Mouse (Mus musculus) midbrain, embryonic 15.5 days (tissue): ENCODE measurements around the gene Usp2. TPM values are rescaled to one million over a fixed set of nuclear protein-coding genes. Genes with fewer than 3 reads are reported as not detected.

Experiments used
- ATAC-seq: fragments of 200-750 bp; cut with Nextera tagmentation; replicated peaks from 2 replicates; pipeline ENCODE4 v1.8.0; 2017; ENCODE audit warnings: moderate TSS enrichment
- H3K27ac ChIP-seq: fragments of 300-500 bp; sonication (generic); 2 replicates; pipeline ENCODE4 v1.5.1; 2015; ENCODE audit warnings: mild to moderate bottlenecking, inconsistent platforms
- H3K27me3 ChIP-seq: fragments of 300-500 bp; sonication (generic); replicated peaks from 2 replicates; pipeline ENCODE4 v1.6.1; 2015; ENCODE audit warnings: inconsistent platforms
- H3K36me3 ChIP-seq: fragments of 300-500 bp; sonication (generic); replicated peaks from 2 replicates; pipeline ENCODE4 v1.6.1; 2015; ENCODE audit warnings: inconsistent platforms
- H3K4me1 ChIP-seq: fragments of 300-500 bp; sonication (generic); 2 replicates; pipeline ENCODE4 v1.6.1; 2015; ENCODE audit warnings: inconsistent platforms
- H3K4me2 ChIP-seq: fragments of 300-500 bp; sonication (generic); 2 replicates; pipeline ENCODE4 v1.6.1; 2015; ENCODE audit warnings: inconsistent platforms, mild to moderate bottlenecking, moderate library complexity
- H3K4me3 ChIP-seq: fragments of 300-500 bp; sonication (generic); 2 replicates; pipeline ENCODE4 v1.5.1; 2015; ENCODE audit warnings: mild to moderate bottlenecking, inconsistent platforms
- H3K9ac ChIP-seq: fragments of 300-500 bp; sonication (generic); 2 replicates; pipeline ENCODE4 v1.6.1; 2015; ENCODE audit warnings: mild to moderate bottlenecking, inconsistent platforms
- H3K9me3 ChIP-seq: fragments of 300-500 bp; sonication (generic); 2 replicates; pipeline ENCODE4 v1.6.1; 2016; ENCODE audit warnings: inconsistent platforms
- WGBS: fragments of 180-500 bp; shearing (Covaris S2); methylation state at CpG from one replicate; pipeline ENCODE4 v1.1.7; 2015; ENCODE audit warnings: mixed read lengths; 5-methylcytosine and 5-hydroxymethylcytosine counted together
- polyA plus RNA-seq: library from polyadenylated mRNA; unstranded; fragments of >200 nt; fragmentation: Nextera tagmentation; extraction: Ambion mirVana; gene quantifications from 2 replicates; pipeline ENCODE4 v1.2.1, GENCODE M21; 2015

Gene Usp2
- polyA plus RNA-seq, 1 experiment from 2014 or later, result 9.6 TPM

DNA sequence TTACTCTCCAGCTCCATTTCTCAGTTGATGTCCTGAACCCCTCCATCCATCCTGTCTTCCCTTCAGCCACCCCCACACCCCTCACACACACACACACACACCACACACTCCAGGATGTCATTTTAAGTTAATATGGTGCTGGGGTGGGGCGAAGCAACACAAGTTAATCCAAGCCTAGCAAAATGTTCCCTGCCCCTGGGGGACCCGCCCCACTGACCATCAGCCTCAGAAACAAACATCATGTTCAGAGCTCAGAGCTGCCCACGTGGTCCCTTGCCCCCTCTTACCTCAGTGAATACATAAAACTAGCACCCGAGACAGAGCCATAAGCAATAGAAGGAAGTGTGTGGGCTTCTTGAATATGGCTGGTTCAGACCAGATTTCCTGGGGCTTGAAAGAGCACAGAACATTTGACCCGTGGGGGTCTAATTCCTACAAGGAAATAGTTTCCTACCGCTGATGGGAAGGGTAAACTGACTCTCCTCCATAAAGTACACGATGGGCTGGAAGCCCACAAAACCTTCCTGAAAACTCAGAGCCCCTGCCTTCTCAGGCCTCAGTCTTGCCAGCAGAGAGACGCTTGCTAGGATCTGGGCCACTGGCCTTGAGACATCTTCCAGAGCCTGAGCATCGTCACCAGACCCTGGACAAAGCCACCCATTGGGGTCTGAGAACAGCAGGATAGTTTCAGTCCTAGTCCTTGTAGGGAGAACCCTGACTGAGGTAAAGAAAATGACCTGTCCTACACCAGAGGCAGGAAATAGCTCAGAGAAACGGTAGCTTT is 13.4 kb downstream of the Usp2 start:
- Histone ChIP-seq H3K36me3 (no peaks in the 10 kb centered on the region), H3K9ac (no peak overlapping the region), H3K4me3 (no peak overlapping the region), H3K9me3 (no peaks in the 10 kb centered on the region), H3K27ac (no peak overlapping the region), H3K4me2 (no peak overlapping the region), H3K27me3 (peaks cover 21% of the 10 kb centered on the region), H3K4me1 (peaks cover 35% of the 10 kb centered on the region)
- ATAC-seq, result no peak
- WGBS, result 77% methylated on average over 10 of the region's 10 CpGs

DNA sequence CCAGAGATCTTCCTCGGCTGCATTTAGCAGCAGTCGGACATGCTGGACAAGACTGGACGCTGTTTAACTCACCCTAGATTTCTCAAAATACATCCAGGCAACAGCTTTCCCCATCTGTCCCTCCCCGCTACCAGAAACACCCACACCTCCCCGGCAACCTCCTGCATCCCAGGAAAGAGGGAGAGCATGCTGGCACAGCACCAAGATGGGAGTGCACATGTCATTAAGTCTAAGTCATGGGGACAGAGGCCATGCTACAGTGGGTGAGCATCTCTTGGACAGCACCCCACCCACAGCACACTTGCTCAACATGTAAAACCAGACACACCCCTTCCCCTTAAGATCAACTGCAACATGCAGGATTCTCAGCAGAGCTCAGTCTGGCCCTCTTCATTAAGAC is 14.1 kb downstream of the Usp2 start:
- WGBS, result 70% methylated on average over 5 of the region's 5 CpGs
- Histone ChIP-seq H3K9me3 (no peaks in the 10 kb centered on the region), H3K27me3 (peaks cover 27% of the 10 kb centered on the region), H3K4me1 (peaks cover 37% of the 10 kb centered on the region), H3K4me3 (no peak overlapping the region), H3K27ac (no peak overlapping the region), H3K36me3 (no peaks in the 10 kb centered on the region), H3K9ac (no peak overlapping the region), H3K4me2 (no peak overlapping the region)
- ATAC-seq, result no peak

DNA sequence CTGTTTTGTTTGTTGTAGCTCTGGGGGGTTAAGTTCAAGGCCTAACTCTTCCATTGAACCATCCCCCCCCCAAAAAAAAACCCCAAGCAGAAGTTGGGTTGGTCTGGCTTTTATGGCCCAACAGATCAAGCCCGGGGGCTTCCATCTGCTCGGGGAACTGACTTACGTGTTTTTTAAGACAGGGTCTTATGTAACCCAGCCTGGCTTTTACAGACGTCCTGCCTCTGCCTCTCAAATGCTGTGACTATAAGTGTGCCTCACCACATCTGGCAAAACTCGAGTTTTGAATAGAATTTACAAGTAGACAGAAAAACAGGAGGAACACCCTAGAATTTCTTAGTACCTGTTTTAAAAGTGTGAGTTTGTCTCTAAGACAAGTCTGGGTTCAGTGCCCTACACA is 14.8 kb downstream of the Usp2 start:
- peaks cover 32% of the 10 kb centered on the region for H3K27me3 ChIP-seq
- no peak overlapping the region for H3K9ac ChIP-seq
- peaks cover 34% of the 10 kb centered on the region for H3K4me1 ChIP-seq
- no peaks in the 10 kb centered on the region for H3K36me3 ChIP-seq
- no peak overlapping the region for H3K4me2 ChIP-seq
- no peaks in the 10 kb centered on the region for H3K9me3 ChIP-seq
- H3K4me3 ChIP-seq, result no peak overlapping the region
- ATAC-seq, result no peak
- 68% methylated on average over 5 of the region's 5 CpGs for WGBS
- H3K27ac ChIP-seq, result no peak overlapping the region

DNA sequence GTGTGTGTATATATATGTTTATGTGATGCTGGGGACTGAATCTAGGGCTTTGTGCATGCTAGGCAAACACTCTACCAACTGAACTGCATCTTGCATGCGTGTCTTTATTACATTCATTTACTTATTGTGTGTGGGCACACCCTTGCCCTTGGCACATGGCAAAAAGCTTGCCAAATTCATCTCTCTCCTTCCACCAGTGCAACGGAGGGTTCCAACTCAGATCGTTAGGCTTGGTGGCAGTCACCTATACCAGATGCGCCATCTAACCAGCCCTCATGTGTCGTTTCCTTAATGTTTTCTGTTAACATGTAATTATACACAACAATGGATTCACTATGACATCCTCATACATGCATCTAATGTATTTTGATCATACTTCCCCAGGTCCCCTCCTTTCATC is 15.4 kb downstream of the Usp2 start:
- no peak overlapping the region for H3K4me3 ChIP-seq
- H3K27ac ChIP-seq, result no peak overlapping the region
- H3K27me3 ChIP-seq, result peaks cover 37% of the 10 kb centered on the region
- ATAC-seq, result no peak
- no peaks in the 10 kb centered on the region for H3K9me3 ChIP-seq
- H3K4me2 ChIP-seq, result no peak overlapping the region
- no peak overlapping the region for H3K9ac ChIP-seq
- H3K4me1 ChIP-seq, result peaks cover 33% of the 10 kb centered on the region
- no peaks in the 10 kb centered on the region for H3K36me3 ChIP-seq
- 88% methylated on average over 5 of the region's 5 CpGs for WGBS

DNA sequence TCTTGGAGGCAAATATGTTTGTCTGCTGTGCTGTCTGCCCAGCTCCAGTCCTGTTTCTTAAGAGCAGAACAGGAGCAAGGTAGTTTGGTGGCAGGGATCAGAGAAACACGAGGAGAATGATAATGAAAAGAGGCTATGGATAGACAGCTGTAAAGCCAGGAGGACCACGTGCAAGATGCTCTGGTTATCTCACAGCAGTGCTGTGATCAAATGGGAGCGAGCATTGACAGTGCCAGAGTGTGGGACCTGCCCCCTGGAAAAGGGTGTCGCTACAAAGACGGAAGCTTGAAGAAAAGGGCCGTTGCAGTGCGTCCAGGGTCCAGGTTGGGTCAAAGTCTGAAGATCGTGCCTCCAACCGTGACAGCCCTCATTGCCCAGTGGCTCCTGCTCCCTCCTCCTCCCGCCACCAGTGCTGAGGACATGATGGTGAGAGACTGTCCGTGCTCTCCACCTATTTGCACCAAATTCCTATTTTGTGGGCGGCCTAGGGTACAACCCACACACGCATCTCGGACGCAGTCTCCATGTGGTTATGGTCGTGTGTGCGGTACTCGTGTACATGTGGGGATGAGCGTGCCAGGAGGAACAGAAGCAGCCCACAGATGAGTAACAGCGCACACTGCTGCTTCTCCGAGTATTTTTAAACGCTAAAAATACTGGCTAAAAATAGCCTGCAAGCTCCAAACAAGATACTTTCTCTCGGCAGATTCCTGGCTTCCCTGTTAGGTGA is 16.7 kb downstream of the Usp2 start:
- H3K4me3 ChIP-seq, result peak overlapping the region; percentile 53
- peaks cover 44% of the 10 kb centered on the region for H3K27me3 ChIP-seq
- no peak overlapping the region for H3K27ac ChIP-seq
- peak overlapping the region; percentile 100 for H3K4me2 ChIP-seq
- 9% methylated on average over 23 of the region's 23 CpGs for WGBS
- no peaks in the 10 kb centered on the region for H3K36me3 ChIP-seq
- no peak overlapping the region for H3K9ac ChIP-seq
- peaks cover 33% of the 10 kb centered on the region for H3K4me1 ChIP-seq
- ATAC-seq, result no peak
- no peaks in the 10 kb centered on the region for H3K9me3 ChIP-seq

DNA sequence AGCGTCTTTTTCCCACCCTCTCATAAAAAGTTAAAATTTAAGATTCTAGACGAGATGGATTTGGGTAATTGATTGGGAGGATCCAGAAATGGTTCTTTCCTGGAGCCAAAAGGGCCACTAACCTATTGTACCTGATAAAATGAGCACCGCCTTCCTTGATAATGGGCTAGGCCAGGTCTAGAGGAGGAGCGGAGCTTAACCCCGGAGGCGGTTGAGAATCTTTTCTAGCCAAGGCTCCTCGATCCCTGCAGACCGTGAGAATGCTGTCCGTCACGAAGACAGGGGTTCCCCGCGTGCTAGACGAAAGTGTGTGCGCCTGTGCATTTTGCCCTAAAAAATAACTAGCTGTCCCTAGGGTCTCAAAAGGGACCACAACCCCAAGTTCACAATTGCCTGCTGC is 17.4 kb downstream of the Usp2 start:
- no peaks in the 10 kb centered on the region for H3K36me3 ChIP-seq
- H3K4me3 ChIP-seq, result peak overlapping the region; percentile 53
- 2% methylated on average over 14 of the region's 14 CpGs for WGBS
- H3K4me2 ChIP-seq, result peak overlapping the region; percentile 100
- no peaks in the 10 kb centered on the region for H3K9me3 ChIP-seq
- peak overlapping the region; percentile 60 for H3K9ac ChIP-seq
- no peak overlapping the region for H3K27ac ChIP-seq
- ATAC-seq, result 0 out of 2 replicates have a peak, but pooled peaks have one; percentile 18
- peaks cover 44% of the 10 kb centered on the region for H3K27me3 ChIP-seq
- peaks cover 27% of the 10 kb centered on the region for H3K4me1 ChIP-seq

DNA sequence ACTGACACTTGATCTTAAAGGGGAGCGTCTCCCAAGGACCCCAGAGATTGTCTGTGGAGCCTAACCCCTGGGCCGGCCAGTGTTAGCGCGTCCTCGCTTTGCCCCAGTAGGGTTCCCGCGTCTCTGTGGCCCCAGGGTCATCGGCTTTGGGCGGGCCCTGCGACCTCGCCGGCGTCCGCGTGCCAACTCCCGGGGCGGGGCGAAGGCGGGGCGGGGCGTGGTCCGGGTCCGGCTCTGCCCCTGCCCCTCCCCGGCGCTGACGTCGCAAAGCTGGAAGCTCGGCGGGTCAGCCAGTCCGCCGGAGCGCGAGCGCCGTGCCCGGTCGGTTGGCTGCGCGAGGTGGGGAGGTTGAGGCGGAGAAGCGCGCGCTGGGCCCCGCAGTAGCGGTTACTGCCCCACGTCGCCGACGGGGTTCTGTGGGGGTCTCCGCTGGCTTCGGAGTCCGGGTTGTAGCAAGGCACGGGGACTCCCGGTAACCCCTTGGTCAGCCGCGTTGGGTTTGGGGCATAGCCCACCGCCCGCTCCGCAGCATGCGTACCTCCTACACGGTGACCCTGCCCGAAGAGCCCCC is 17.9 kb downstream of the Usp2 start:
- H3K4me2 ChIP-seq, result peak overlapping the region; percentile 100
- WGBS, result under 1% methylated on average over 61 of the region's 62 CpGs
- H3K9ac ChIP-seq, result peak overlapping the region; percentile 60
- no peaks in the 10 kb centered on the region for H3K9me3 ChIP-seq
- H3K36me3 ChIP-seq, result no peaks in the 10 kb centered on the region
- peak overlapping the region; percentile 53 for H3K4me3 ChIP-seq
- peaks cover 44% of the 10 kb centered on the region for H3K27me3 ChIP-seq
- H3K4me1 ChIP-seq, result peaks cover 27% of the 10 kb centered on the region
- ATAC-seq, result peak; percentile 46
- no peak overlapping the region for H3K27ac ChIP-seq

DNA sequence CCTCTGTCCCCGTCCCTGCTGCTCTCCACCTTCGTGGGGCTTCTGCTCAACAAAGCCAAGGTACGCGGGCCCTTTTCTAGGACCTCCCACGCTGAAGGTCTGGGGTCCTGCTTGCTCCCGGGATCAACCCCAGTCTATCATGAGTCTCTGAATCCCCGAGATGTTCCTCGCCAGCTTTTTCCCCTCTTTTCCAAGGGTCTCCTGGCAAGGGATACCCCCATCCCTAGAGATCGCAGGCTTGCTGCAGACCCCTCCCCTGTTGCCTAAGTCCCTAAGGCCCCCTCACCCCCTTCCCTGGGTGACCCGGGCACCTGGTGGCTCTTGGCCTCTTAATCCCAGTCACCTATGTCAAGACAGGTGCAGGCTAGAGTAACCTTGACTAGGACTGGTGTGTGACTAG is 18.5 kb downstream of the Usp2 start:
- ATAC-seq, result peak; percentile 18; the same call in 1 of the 2 replicates

DNA sequence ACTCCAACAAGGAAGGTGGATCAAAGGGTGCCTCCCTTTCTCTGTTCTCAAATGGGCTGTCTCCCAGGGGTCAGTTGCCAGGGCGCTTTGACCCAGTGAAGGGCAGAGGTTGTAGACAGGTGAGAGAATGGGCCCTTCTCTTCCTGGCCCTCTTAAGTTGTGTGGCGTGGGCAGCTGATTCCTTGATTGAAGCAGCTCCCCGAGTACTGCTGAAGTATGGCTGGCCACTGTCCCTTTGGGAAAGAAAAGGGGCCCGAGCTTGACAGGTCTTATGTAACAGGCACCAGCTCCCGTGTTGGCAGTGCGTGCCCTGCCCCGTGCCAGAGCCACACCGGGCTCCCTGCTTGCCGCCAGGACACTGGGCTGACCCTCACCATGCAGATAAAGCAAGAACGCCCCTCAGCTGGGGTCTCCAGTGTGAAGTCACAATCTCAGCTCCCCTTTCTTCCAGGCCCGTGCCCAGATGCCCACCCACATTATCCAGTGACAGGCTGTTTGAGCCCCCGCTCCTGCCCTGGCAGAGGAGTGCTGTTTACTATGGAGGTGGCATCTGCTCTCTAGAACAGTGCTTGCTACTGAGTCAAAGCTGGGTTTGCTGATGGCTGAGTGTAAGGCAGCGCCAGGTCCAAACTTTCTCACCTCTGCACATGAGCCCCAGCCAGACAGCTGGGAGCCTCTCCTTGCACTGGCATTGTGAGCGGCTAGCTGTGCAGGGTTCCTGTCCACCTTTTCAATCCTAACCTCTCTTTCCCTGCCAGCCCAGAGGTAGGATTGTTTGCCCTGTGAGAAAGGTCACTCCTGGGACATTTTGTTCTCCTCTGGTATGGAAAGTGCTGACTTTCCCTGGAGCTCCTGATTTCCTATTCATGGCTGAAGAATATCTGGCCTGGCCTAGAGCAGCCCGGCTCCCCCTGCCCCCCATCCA is 19.2 kb downstream of the Usp2 start:
- H3K4me2 ChIP-seq, result peak overlapping the region; percentile 100; the same call in 1 of the 2 replicates
- no peaks in the 10 kb centered on the region for H3K36me3 ChIP-seq
- H3K4me3 ChIP-seq, result no peak overlapping the region
- ATAC-seq, result no peak
- peaks cover 44% of the 10 kb centered on the region for H3K27me3 ChIP-seq
- H3K9me3 ChIP-seq, result no peaks in the 10 kb centered on the region
- no peak overlapping the region for H3K27ac ChIP-seq
- WGBS, result 75% methylated on average over 15 of the region's 15 CpGs
- peaks cover 27% of the 10 kb centered on the region for H3K4me1 ChIP-seq
- H3K9ac ChIP-seq, result no peak overlapping the region

More for the DNA sequence above, 18.5 kb downstream of the Usp2 start:
- Histone ChIP-seq H3K4me2 (peak overlapping the region; percentile 100), H3K4me3 (peak overlapping the region; percentile 53), H3K36me3 (no peaks in the 10 kb centered on the region), H3K9ac (peak overlapping the region; percentile 60), H3K9me3 (no peaks in the 10 kb centered on the region), H3K4me1 (peaks cover 27% of the 10 kb centered on the region), H3K27me3 (peaks cover 44% of the 10 kb centered on the region), H3K27ac (no peak overlapping the region)
- 3% methylated on average over 10 of the region's 10 CpGs for WGBS

DNA sequence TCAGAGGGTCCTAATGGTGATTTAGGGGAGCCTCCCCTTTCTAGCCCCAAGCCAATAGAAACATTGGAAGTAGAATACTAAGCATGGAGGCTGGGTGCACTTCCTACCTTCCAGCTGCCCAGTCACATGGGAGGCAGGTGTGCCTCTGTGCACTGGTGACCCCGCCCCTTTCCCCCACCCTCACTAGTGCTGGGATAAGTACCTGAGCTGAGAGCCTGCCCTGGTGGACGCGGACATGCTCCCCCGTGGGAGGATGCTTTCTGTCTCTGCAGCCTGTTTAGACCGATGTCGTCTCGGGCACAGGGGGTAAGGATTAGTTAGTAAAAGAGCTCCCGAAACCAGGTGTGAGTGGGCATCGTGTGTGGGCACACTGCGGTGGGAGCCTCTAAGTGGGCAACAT is 20.1 kb downstream of the Usp2 start:
- no peaks in the 10 kb centered on the region for H3K9me3 ChIP-seq
- H3K4me1 ChIP-seq, result peaks cover 27% of the 10 kb centered on the region
- H3K27ac ChIP-seq, result no peak overlapping the region
- no peak for ATAC-seq
- whole genome bisulfite sequencing, result 44% methylated on average over 10 of the region's 10 CpGs
- no peak overlapping the region for H3K4me2 ChIP-seq
- peaks cover 44% of the 10 kb centered on the region for H3K27me3 ChIP-seq
- H3K4me3 ChIP-seq, result no peak overlapping the region
- no peaks in the 10 kb centered on the region for H3K36me3 ChIP-seq
- H3K9ac ChIP-seq, result no peak overlapping the region

DNA sequence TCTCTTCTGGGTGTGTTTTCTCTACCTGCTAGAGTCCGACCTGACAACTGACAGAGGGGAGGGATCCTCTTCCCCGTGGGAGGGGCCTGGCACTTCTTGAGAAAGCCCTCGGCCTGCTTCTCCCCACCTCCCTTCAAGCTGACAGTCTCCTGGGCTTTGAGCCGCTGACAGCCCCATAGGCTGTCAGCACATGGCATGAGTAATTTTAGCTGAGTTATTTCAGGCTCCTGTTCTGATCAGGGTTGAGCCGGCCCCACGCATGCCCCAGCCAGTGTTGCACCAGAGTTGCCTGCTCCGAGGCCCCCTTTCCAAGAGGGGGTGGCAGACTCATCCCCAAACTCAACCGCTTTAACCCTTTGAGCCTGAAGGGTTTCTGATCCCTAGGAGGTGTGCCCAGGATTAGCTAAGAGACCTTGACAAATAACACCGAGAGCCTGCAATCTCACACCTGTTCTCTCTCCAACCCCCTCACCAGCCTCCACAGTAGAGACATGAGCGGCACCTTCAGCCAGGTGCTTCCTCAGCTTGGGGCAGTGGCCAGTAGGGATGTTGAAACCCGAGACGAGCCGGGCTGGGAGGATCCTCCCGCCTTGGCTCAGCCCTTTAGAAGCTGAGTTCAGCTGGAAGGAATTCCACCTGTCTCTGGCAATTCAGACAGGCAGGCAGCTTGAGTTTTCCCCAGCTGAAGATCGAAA is 21.1 kb downstream of the Usp2 start:
- ATAC-seq, result no peak
- 12% methylated on average over 15 of the region's 15 CpGs for WGBS
- Histone ChIP-seq H3K4me2 (no peak overlapping the region), H3K4me3 (no peak overlapping the region), H3K9ac (no peak overlapping the region), H3K9me3 (no peaks in the 10 kb centered on the region), H3K27ac (no peak overlapping the region), H3K36me3 (no peaks in the 10 kb centered on the region), H3K4me1 (peaks cover 27% of the 10 kb centered on the region), H3K27me3 (peaks cover 39% of the 10 kb centered on the region)
